Mouse (Mus musculus): ENCODE measurements at regions not wholly inside any gene's neighbourhood (a gene's known extent, or its start where the extent isn't known, plus 50 kb on each side); places are given as distances from the start of the nearest gene placed in this dataset.

DNA sequence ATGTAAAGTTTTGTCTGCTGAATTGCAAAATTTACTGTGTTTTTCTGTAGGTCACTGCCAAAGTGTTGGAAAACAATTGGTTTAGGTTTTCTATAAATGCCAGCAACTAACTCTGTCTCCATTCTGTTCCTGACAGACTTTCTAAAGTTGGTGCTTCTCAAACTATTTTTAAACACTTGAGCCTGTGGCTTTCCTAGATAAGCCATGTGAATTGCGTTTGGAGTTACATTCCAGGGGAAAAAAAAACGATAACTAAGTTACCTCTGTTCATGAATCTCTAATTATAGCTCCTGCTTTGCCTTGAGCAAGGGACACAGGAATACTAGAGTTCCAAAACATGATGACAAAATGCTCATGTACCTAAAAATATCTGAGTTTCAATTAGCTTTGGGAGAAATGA lies 1298.0 kb upstream of the Fam98a start:
- in situ Hi-C loops (cut with MboI; ENCODE audit: low pct_unique_long_range_greater_than_20kb) = no loop called here
- no peak for ATAC-seq
- no peak for TF ChIP-seq CTCF (IDR thresholded peaks at IDR 0.05)
- no peaks in the 10 kb centered on the region for H3K27me3 ChIP-seq
- DNase-seq (ENCODE audit: low read depth, low spot score) = no peak
- CTCF ChIA-PET = no interaction called here
- POLR2A ChIA-PET = no interaction called here

DNA sequence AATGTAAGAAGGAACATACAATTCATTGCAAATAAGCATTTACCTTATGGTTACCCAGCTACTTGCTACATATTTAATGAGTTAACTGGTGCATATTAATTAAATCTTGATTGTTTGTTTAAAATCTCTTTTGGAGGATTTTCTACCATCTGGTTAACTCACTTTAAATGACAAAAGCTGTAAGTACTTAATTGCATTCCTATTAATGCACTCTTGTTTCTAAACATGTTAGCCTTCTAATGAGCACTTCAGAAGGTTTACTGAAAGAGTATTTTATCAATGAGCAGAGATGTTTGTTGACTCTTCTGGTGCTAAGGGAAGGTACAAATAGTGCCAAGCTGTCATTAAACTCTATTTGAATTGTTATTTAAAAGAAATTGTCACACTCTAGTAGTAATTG lies 1296.6 kb upstream of the Fam98a start:
- DNase-seq (ENCODE audit: low read depth, low spot score) (no peak), ATAC-seq (no peak)
- TF ChIP-seq CTCF (IDR thresholded peaks at IDR 0.05) = no peak
- POLR2A ChIA-PET = interaction anchor here (0.6 kb wide), 1 partner anchor 1513 kb away, joined by 4 read pairs; no protein-coding TSS in a partner anchor
- in situ Hi-C loops (cut with MboI; ENCODE audit: low pct_unique_long_range_greater_than_20kb) = no loop called here
- no peaks in the 10 kb centered on the region for H3K27me3 ChIP-seq
- CTCF ChIA-PET = interaction anchor here (1.3 kb wide), 1 partner anchor 16 kb away, joined by 3 read pairs; no protein-coding TSS in a partner anchor

DNA sequence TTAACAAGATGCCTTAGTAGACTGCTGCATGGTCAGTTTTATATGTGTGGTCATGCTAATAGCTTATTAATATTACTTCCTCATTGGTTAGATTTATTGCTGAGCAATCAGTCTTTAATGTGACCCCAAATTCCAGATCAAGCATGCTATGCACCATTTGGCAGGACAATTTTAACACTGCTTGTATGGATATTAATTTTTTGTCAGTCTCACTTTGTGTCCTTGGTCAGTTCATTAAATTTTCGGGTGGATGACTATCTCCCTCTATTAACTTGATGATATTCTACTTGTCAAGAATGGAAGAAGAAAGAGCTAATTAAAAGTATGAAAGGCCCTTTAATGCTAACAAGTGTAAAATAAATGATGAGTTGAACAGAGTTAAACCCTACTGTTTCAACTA lies 1266.2 kb upstream of the Fam98a start:
- CTCF ChIA-PET = no interaction called here
- no peak for DNase-seq (ENCODE audit: low read depth, low spot score)
- TF ChIP-seq CTCF (IDR thresholded peaks at IDR 0.05) = no peak
- in situ Hi-C loops (cut with MboI; ENCODE audit: low pct_unique_long_range_greater_than_20kb) = no loop called here
- POLR2A ChIA-PET = no interaction called here
- ATAC-seq = no peak
- H3K27me3 ChIP-seq = no peaks in the 10 kb centered on the region

All from Patski (cell line).